Mouse (Mus musculus): ENCODE results near the gene Fpr1. TPM values are rescaled to one million over a fixed set of nuclear protein-coding genes. Genes with fewer than 3 reads are reported as not detected.

Gene Fpr1
- polyA plus RNA-seq, 1 experiment, result not detected

DNA sequence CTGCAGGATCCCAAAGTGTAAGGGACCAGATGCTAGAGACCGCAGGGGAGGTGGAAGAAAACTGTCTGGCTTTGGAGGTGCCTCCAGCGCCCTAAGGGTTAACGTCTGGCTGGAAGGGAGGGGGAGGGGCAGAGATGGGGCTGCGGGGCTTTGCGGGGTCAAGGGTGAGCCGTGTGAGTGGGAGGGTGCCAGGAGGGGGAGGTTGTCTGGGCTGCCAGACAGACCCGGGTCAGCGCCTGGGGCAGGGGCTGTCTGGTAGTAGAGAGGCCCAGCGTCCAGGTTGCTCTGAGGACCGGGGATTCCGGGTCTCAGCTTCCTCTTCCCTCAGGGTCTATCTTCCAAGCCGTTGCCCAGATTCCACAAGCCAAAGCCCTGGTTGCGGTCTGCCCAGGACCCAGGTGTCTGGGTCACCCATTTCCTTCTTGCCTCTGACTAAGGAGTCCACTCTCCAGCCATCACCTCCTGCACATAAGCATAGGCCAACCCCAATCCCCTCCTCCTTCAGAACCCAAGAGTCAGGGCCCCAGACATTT lies 56.0 kb downstream of the Fpr1 start:
- H3K4me3 ChIP-seq (ENCODE audit: insufficient read depth, low read length), result peak overlapping the region; percentile 93
- TF ChIP-seq CTCF (IDR thresholded peaks at IDR 0.05; ENCODE audit: extremely low read depth, insufficient read depth, low read length) (no peak), POLR2A (IDR thresholded peaks at IDR 0.05; ENCODE audit: extremely low read depth, insufficient read depth, low read length) (no peak)
- H3K27ac ChIP-seq (ENCODE audit: insufficient read depth, low read length), result peak overlapping the region; percentile 96
- H3K4me1 ChIP-seq (ENCODE audit: control insufficient read depth, insufficient read depth, low read length), result no peaks in the 10 kb centered on the region; the same call in 1 of the 2 replicates

DNA sequence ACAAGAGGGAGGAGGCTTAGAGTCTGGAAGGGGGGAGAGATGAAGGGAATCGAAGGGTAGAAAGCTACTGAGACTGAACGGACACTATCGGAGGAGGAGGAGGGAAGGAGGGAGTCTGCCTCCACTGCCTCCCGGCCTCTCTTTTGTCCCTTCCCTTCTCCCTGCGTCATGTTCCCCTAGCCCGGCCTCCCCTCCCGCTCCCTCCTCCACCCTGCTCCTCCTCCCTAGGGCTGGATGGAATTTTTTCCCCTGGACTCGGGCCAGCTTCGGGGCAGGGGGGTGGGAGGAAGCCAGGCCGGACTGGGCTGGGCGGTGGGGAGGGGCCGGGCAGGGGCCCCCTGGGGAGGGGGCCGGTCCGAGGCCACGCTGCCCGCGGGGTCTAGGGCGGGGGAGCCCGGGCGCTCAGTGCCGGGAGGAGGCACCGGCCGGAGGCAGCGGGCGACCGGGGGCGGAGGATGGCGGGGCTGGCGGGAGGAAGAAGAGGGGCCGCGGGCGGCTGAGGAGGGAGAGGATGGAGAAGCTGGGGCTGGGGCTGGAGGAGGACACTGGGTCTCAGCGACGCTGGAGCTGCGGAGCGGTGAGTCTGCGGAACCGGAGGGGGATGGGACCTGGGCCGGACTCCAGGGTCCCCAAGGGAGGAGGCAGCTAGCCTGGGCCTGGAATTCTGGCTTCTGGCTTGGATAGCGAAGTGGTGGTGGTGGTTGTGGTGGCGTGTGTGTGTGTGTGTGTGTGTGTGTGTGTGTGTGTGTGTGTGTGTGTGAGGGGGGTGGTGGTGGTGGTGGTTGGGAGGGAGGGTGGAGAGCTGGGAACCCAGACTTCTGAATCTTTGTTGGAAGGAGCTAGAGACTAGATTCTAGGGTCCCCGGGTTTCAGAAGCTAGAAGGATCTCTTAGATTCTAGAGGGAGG lies 56.7 kb downstream of the Fpr1 start, which contains the start of gene Spaca6:
TSS of gene Spaca6 (plus strand) at position 408 of the 907 bp plus-strand sequence.
- peak within 1 kb of the TSS; percentile 93 for H3K4me3 ChIP-seq (ENCODE audit: insufficient read depth, low read length)
- no peaks in the 10 kb centered on the region; the same call in 1 of the 2 replicates for H3K4me1 ChIP-seq (ENCODE audit: control insufficient read depth, insufficient read depth, low read length)
- peak within 1 kb of the TSS; percentile 96 for H3K27ac ChIP-seq (ENCODE audit: insufficient read depth, low read length)
- TF ChIP-seq POLR2A (IDR thresholded peaks at IDR 0.05; ENCODE audit: extremely low read depth, insufficient read depth, low read length), result peak; percentile 99
- TF ChIP-seq CTCF (IDR thresholded peaks at IDR 0.05; ENCODE audit: extremely low read depth, insufficient read depth, low read length), result no peak

Other genes starting within 250 kb of the Fpr1 start
- not detected in 2 replicates for gene Vmn2r90, start 180.2 kb downstream of the Fpr1 start, polyA plus RNA-seq (2012; rRNA removed)
- 92.5 and 111 TPM in 2 replicates for gene Spaca6, start 56.8 kb downstream of the Fpr1 start, polyA plus RNA-seq (2012; rRNA removed)
- 0.58 and 0.61 TPM in 2 replicates for gene Has1, start 28.7 kb downstream of the Fpr1 start, polyA plus RNA-seq (2012; rRNA removed)
- gene Fpr2, start 3.9 kb upstream of the Fpr1 start, polyA plus RNA-seq (2012; rRNA removed), result 0.65 and 0.85 TPM in 2 replicates
- gene Fpr3, start 3.9 kb upstream of the Fpr1 start, polyA plus RNA-seq (2012; rRNA removed), result not detected in 2 replicates
- gene Fpr-rs4, start 137.8 kb upstream of the Fpr1 start, polyA plus RNA-seq (2012; rRNA removed), result not detected in 2 replicates
- gene Vmn2r124, start 165.5 kb upstream of the Fpr1 start, polyA plus RNA-seq (2012; rRNA removed), result not detected in 2 replicates
- not detected in 2 replicates for gene Vmn2r91, start 201.1 kb upstream of the Fpr1 start, polyA plus RNA-seq (2012; rRNA removed)